Mouse (Mus musculus) myocyte (in vitro differentiated cells): ENCODE data around the gene Olfr799. TPM values are rescaled to one million over a fixed set of nuclear protein-coding genes. Genes with fewer than 3 reads are reported as not detected.

ENCODE experiments used
- H3K27me3 ChIP-seq: one replicate; pipeline ENCODE4 v1.6.1; 2011; ENCODE audit not compliant: control insufficient read depth, insufficient read depth, insufficient read length
- H3K36me3 ChIP-seq: one replicate; pipeline ENCODE4 v1.6.1; 2011; ENCODE audit not compliant: control insufficient read depth, insufficient read depth
- H3K4me2 ChIP-seq: one replicate; pipeline ENCODE4 v1.6.1; 2011; ENCODE audit warnings: low read depth, control low read depth
- H3K4me3 ChIP-seq: one replicate; pipeline ENCODE4 v1.5.1; 2011; ENCODE audit warnings: mild to moderate bottlenecking, control low read depth, moderate library complexity
- H3K79me2 ChIP-seq: one replicate; pipeline ENCODE4 v1.6.1; 2011; ENCODE audit not compliant: control insufficient read depth, insufficient read depth
- H3ac ChIP-seq: one replicate; pipeline ENCODE4 v1.6.1; 2011; ENCODE audit not compliant: control insufficient read depth, insufficient read length
- CEBPB ChIP-seq: IDR thresholded peaks from 2 replicates; pipeline ENCODE4 v1.6.1; 2011; ENCODE audit warnings: mild to moderate bottlenecking, moderate library complexity; ENCODE audit not compliant: poor library complexity, insufficient read depth, severe bottlenecking
- E2F4 ChIP-seq: IDR thresholded peaks from one replicate; pipeline ENCODE4 v1.6.1; 2011; ENCODE audit warnings: mild to moderate bottlenecking, control low read depth, moderate library complexity; ENCODE audit not compliant: insufficient read depth
- MAX ChIP-seq: IDR thresholded peaks from one replicate; pipeline ENCODE4 v1.6.1; 2011; ENCODE audit warnings: low read depth, mild to moderate bottlenecking, control low read depth
- MYOD1 ChIP-seq, 3 experiments: IDR thresholded peaks; one replicate each; pipeline ENCODE4 v1.6.1; 2011; ENCODE audit warnings: control low read depth in 2 of 3, low read depth in 2 of 3, mild to moderate bottlenecking in 2 of 3, moderate library complexity in 1 of 3; ENCODE audit not compliant: insufficient read length in 2 of 3, control insufficient read depth in 1 of 3
- MYOG ChIP-seq, 3 experiments: IDR thresholded peaks; one replicate each; pipeline ENCODE4 v1.6.1; 2011; ENCODE audit warnings: control low read depth in 2 of 3, low read depth in 2 of 3, mild to moderate bottlenecking in 2 of 3; ENCODE audit not compliant: insufficient read length in 2 of 3, control insufficient read depth in 1 of 3, insufficient read depth in 1 of 3
- POLR2A ChIP-seq: IDR thresholded peaks from one replicate; pipeline ENCODE4 v1.6.1; 2011; ENCODE audit warnings: low read depth, mild to moderate bottlenecking, control low read depth, moderate library complexity; ENCODE audit not compliant: insufficient read length
- POLR2AphosphoS2 ChIP-seq: IDR thresholded peaks from one replicate; pipeline ENCODE4 v1.6.1; 2011; ENCODE audit warnings: low read depth, control low read depth; ENCODE audit not compliant: insufficient read length
- REST ChIP-seq: IDR thresholded peaks from one replicate; pipeline ENCODE4 v1.6.1; 2011; ENCODE audit warnings: mild to moderate bottlenecking, control low read depth, moderate library complexity; ENCODE audit not compliant: insufficient read depth, insufficient read length
- SRF ChIP-seq: IDR thresholded peaks from one replicate; pipeline ENCODE4 v1.6.1; 2011; ENCODE audit warnings: low read depth; ENCODE audit not compliant: control insufficient read depth, insufficient read length
- TCF12 ChIP-seq: IDR thresholded peaks from one replicate; pipeline ENCODE4 v1.6.1; 2011; ENCODE audit warnings: mild to moderate bottlenecking, control low read depth; ENCODE audit not compliant: poor library complexity, insufficient read depth, severe bottlenecking
- TCF3 ChIP-seq: IDR thresholded peaks from one replicate; pipeline ENCODE4 v1.6.1; 2011; ENCODE audit warnings: low read depth, control low read depth; ENCODE audit not compliant: insufficient read length
- USF1 ChIP-seq: IDR thresholded peaks from one replicate; pipeline ENCODE4 v1.6.1; 2011; ENCODE audit warnings: low read depth, mild to moderate bottlenecking, control low read depth, moderate library complexity
- polyA plus RNA-seq: library from polyadenylated mRNA; unstranded; fragments of >200 nt; fragmentation: generic; extraction: Trizol; gene quantifications from one replicate; pipeline ENCODE4 v1.2.1, GENCODE M21; 2012; ENCODE audit warnings: missing spikeins

Gene Olfr799
- polyA plus RNA-seq, result not detected

DNA sequence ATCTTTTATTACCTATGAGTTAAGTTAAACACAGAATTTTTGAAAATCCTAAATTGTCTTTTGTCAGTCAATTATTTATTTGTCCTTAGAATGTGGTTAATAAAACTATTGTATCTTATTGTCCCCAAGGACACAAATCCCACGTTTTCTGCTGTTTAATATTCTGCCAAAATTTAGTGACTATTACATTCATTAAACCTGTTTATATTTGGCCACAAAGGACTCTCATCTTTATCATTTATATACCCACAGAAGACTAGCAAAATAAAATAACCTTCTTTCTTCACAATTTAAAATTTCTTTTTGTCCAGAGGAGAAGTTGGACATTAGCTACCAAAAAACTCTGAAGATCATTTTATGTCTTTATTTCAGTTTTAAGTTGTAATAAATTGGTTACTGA is at the start of gene Olfr799:
Olfr799 (plus strand) TSS at position 301 of the 400 bp plus-strand sequence.
- H3ac ChIP-seq, result no peak within 1 kb of the TSS
- no peak within 1 kb of the TSS for H3K4me3 ChIP-seq
- no peaks in the 10 kb centered on the region for H3K79me2 ChIP-seq
- H3K36me3 ChIP-seq, result no peaks in the 10 kb centered on the region
- H3K27me3 ChIP-seq, result no peaks in the 10 kb centered on the region
- TF ChIP-seq POLR2AphosphoS2, result no peak
- no peak for TF ChIP-seq USF1
- TF ChIP-seq TCF12, result no peak
- no peak for TF ChIP-seq CEBPB
- TF ChIP-seq SRF, result no peak
- no peak for TF ChIP-seq MYOD1 (IDR thresholded peaks at IDR 0.05; ENCODE audit: control insufficient read depth in 1 of 3, insufficient read length in 2 of 3, low read depth in 2 of 3)
- TF ChIP-seq POLR2A, result no peak
- TF ChIP-seq TCF3, result no peak
- TF ChIP-seq E2F4, result no peak
- TF ChIP-seq REST, result no peak
- no peak for TF ChIP-seq MAX
- H3K4me2 ChIP-seq, result no peak within 1 kb of the TSS

DNA sequence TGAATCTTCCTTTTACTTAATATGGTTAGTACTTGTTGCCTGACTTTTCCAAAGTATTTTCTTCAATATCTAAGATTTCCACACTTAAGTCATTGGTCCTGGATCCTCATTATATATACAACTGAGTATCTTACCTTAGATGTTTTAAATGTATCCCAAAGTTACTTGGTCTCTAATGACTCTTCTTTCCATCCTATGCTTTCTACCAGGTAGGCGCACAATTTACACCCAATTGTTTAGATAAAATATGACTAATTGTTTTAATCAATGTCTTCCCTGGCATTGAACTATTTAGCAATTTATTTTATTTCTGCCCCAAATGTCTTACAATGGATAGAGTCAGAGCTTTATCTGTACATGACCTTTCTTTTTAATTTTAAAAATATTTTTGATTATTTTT is 24.8 kb upstream of the Olfr799 start, which contains the start of gene Olfr796:
Olfr796 (minus strand) TSS at position 101 of the 400 bp plus-strand sequence.
- TF ChIP-seq REST, result no peak
- no peak for TF ChIP-seq POLR2A
- TF ChIP-seq USF1, result no peak
- no peak for TF ChIP-seq E2F4
- TF ChIP-seq MAX, result no peak
- TF ChIP-seq TCF3, result no peak
- no peak for TF ChIP-seq MYOG (IDR thresholded peaks at IDR 0.05; ENCODE audit: control insufficient read depth in 1 of 3, insufficient read depth in 1 of 3, insufficient read length in 2 of 3, low read depth in 2 of 3)
- TF ChIP-seq MYOD1 (IDR thresholded peaks at IDR 0.05; ENCODE audit: control insufficient read depth in 1 of 3, insufficient read length in 2 of 3, low read depth in 2 of 3), result no peak
- TF ChIP-seq CEBPB, result no peak
- no peak for TF ChIP-seq TCF12
- TF ChIP-seq SRF, result no peak
- no peak for TF ChIP-seq POLR2AphosphoS2

DNA sequence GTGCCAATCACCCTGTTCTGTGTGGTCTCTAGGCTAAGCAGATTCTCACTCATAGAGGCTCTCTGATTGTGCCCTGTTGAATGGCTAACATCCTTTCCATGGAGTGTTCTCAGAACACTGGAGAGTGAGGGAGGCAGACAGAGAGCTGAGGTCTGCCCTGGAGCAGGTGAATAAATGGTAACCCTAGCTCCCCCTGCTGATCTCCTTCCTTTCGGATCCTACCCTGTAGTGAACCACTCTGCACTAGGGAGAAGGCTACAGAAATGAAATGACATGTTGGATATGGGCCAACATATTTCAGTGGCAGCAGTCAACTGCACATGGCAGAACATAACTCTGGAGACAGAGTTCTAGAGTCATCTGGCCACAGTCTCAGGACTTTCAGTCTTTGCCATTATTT is 15.6 kb upstream of the Olfr799 start:
- Histone ChIP-seq H3K27me3 (no peaks in the 10 kb centered on the region), H3K36me3 (no peaks in the 10 kb centered on the region), H3ac (no peak overlapping the region), H3K79me2 (no peaks in the 10 kb centered on the region), H3K4me2 (no peak overlapping the region), H3K4me3 (no peak overlapping the region)
- TF ChIP-seq MAX, result no peak
- TF ChIP-seq TCF12, result no peak
- TF ChIP-seq TCF3, result no peak
- no peak for TF ChIP-seq REST
- no peak for TF ChIP-seq POLR2A
- TF ChIP-seq MYOG (IDR thresholded peaks at IDR 0.05; ENCODE audit: control insufficient read depth in 1 of 3, insufficient read depth in 1 of 3, insufficient read length in 2 of 3, low read depth in 2 of 3), result no peak
- no peak for TF ChIP-seq CEBPB
- TF ChIP-seq E2F4, result no peak
- no peak for TF ChIP-seq POLR2AphosphoS2
- TF ChIP-seq USF1, result no peak
- no peak for TF ChIP-seq SRF
- no peak for TF ChIP-seq MYOD1 (IDR thresholded peaks at IDR 0.05; ENCODE audit: control insufficient read depth in 1 of 3, insufficient read length in 2 of 3, low read depth in 2 of 3)

More for the DNA sequence above, 24.8 kb upstream of the Olfr799 start, which contains the start of gene Olfr796:
- no peak within 1 kb of the TSS for H3K4me2 ChIP-seq
- H3K79me2 ChIP-seq, result no peaks in the 10 kb centered on the region
- H3ac ChIP-seq, result no peak within 1 kb of the TSS
- no peak within 1 kb of the TSS for H3K4me3 ChIP-seq
- H3K27me3 ChIP-seq, result no peaks in the 10 kb centered on the region
- H3K36me3 ChIP-seq, result no peaks in the 10 kb centered on the region

DNA sequence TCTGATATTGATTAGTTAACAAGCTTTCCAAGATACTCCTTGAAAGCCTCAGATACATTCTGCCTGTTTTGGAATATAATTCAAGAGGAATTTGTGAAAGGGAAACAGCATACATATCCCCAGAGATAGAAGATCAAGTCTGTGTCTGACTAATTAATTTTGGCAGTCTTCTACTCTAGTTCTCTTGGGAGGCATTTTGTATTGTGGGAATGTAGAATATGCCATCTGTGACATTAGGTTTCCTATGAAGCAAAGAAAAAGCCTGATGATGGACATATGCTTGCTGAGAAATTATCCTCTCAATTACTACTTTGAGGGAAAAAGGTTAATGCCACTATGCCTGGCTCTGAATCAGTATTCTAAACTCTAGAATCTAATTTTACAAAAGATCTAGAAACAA is 14.0 kb upstream of the Olfr799 start:
- Histone ChIP-seq H3K79me2 (no peaks in the 10 kb centered on the region), H3K4me2 (no peak overlapping the region), H3K36me3 (no peaks in the 10 kb centered on the region), H3K27me3 (no peaks in the 10 kb centered on the region), H3K4me3 (no peak overlapping the region), H3ac (no peak overlapping the region)
- TF ChIP-seq CEBPB, result no peak
- no peak for TF ChIP-seq MYOD1 (IDR thresholded peaks at IDR 0.05; ENCODE audit: control insufficient read depth in 1 of 3, insufficient read length in 2 of 3, low read depth in 2 of 3)
- TF ChIP-seq TCF12, result no peak
- TF ChIP-seq MYOG (IDR thresholded peaks at IDR 0.05; ENCODE audit: control insufficient read depth in 1 of 3, insufficient read depth in 1 of 3, insufficient read length in 2 of 3, low read depth in 2 of 3), result no peak
- TF ChIP-seq TCF3, result no peak
- TF ChIP-seq USF1, result no peak
- TF ChIP-seq POLR2AphosphoS2, result no peak
- no peak for TF ChIP-seq REST
- TF ChIP-seq POLR2A, result no peak
- no peak for TF ChIP-seq MAX
- TF ChIP-seq E2F4, result no peak
- no peak for TF ChIP-seq SRF
